Mouse (Mus musculus): Measurements from ENCODE around the gene Fn1. TPM values are rescaled to one million over a fixed set of nuclear protein-coding genes. Genes with fewer than 3 reads are reported as not detected.

Gene Fn1
- polyA plus RNA-seq, 1 experiment: 299 TPM

DNA sequence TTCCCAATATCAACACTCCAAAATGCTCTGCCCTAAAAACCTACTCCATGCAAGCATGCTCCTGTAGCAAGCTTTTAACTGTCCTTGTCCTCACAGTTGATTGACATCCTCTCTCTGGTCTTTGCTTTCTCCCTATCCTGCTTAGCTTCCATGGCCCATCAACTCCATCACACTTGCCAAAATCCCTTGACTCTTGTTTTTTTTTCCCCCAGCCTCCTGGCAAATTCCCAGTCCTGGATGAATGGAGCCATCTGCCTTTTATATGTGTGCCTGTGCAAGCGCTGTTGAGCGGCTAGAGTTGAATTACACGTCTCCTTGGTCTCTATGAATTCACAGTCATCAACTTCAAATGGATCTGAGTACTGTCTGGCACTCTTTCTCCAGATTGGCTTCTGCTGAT, 112.6 kb downstream of the Fn1 start:
- no peak for TF ChIP-seq MAX (IDR thresholded peaks at IDR 0.05)
- TF ChIP-seq MYOD1 (IDR thresholded peaks at IDR 0.05; ENCODE audit: control insufficient read depth, insufficient read length, low read depth): no peak
- no peak for TF ChIP-seq USF1 (IDR thresholded peaks at IDR 0.05; ENCODE audit: low read depth)
- no peak for TF ChIP-seq CEBPB (IDR thresholded peaks at IDR 0.05; ENCODE audit: low read depth)
- TF ChIP-seq MYOG (IDR thresholded peaks at IDR 0.05; ENCODE audit: control insufficient read depth, extremely low read depth, insufficient read length): no peak
- TF ChIP-seq CTCF (IDR thresholded peaks at IDR 0.05; ENCODE audit: control insufficient read depth, insufficient read depth, insufficient read length): no peak
- no peak for TF ChIP-seq FOSL1 (IDR thresholded peaks at IDR 0.05; ENCODE audit: insufficient read depth, low read length, poor library complexity, severe bottlenecking)
- Histone ChIP-seq H3K27me3 (ENCODE audit: control insufficient read depth, insufficient read depth, insufficient read length) (no peaks in the 10 kb centered on the region), H3K36me3 (ENCODE audit: control insufficient read depth, insufficient read depth) (no peaks in the 10 kb centered on the region), H3ac (ENCODE audit: control insufficient read depth, insufficient read length, low read depth) (no peak overlapping the region), H3K79me3 (ENCODE audit: low read depth) (no peaks in the 10 kb centered on the region), H3K4me3 (ENCODE audit: insufficient read depth, poor library complexity, severe bottlenecking) (no peak overlapping the region), H3K79me2 (ENCODE audit: control insufficient read depth, insufficient read depth) (no peaks in the 10 kb centered on the region)

DNA sequence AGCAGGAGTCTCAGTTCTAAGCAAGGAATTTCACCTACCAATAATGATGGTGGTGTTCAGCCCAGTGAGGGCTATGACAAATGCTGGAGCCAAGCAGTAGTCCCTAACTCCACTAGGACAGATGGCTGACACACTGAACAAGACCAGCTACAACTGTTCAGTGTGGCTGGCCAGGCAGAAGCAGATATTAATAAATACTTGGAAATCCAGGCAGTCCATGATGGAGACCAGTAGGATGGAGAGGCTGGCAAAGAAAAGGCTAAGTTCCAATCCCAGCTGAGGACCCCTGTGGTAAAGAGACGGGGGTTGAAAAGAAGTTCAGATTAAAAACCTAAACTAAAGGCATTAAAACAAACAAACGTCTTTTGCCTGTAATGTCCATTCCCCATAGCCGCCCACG, 113.4 kb downstream of the Fn1 start:
- Histone ChIP-seq H3K79me3 (ENCODE audit: low read depth) (no peaks in the 10 kb centered on the region), H3K4me3 (ENCODE audit: insufficient read depth, poor library complexity, severe bottlenecking) (no peak overlapping the region), H3ac (ENCODE audit: control insufficient read depth, insufficient read length, low read depth) (no peak overlapping the region), H3K79me2 (ENCODE audit: control insufficient read depth, insufficient read depth) (no peaks in the 10 kb centered on the region), H3K27me3 (ENCODE audit: control insufficient read depth, insufficient read depth, insufficient read length) (no peaks in the 10 kb centered on the region), H3K36me3 (ENCODE audit: control insufficient read depth, insufficient read depth) (no peaks in the 10 kb centered on the region)
- TF ChIP-seq USF1 (IDR thresholded peaks at IDR 0.05; ENCODE audit: low read depth) (no peak), MAX (IDR thresholded peaks at IDR 0.05) (no peak), FOSL1 (IDR thresholded peaks at IDR 0.05; ENCODE audit: insufficient read depth, low read length, poor library complexity, severe bottlenecking) (no peak), CTCF (IDR thresholded peaks at IDR 0.05; ENCODE audit: control insufficient read depth, insufficient read depth, insufficient read length) (no peak), CEBPB (IDR thresholded peaks at IDR 0.05; ENCODE audit: low read depth) (no peak), MYOD1 (IDR thresholded peaks at IDR 0.05; ENCODE audit: control insufficient read depth, insufficient read length, low read depth) (no peak), MYOG (IDR thresholded peaks at IDR 0.05; ENCODE audit: control insufficient read depth, extremely low read depth, insufficient read length) (no peak)

Other genes starting within 250 kb of the Fn1 start
- gene Abca12, start 238.3 kb downstream of the Fn1 start, polyA plus RNA-seq (2012; fragmentation: generic; extraction: Trizol): not detected
- gene Atic, start 96.0 kb downstream of the Fn1 start, polyA plus RNA-seq (2012; fragmentation: generic; extraction: Trizol): 149 TPM